Mouse (Mus musculus) brain, embryonic 18.5 days (tissue): ENCODE data around the gene Tspan4.

ENCODE experiments used
- DNase-seq: peaks from one replicate; pipeline ENCODE4 v3.0.0-alpha.2; 2012; ENCODE audit warnings: low read depth, low spot score

Tspan4 gene

DNA sequence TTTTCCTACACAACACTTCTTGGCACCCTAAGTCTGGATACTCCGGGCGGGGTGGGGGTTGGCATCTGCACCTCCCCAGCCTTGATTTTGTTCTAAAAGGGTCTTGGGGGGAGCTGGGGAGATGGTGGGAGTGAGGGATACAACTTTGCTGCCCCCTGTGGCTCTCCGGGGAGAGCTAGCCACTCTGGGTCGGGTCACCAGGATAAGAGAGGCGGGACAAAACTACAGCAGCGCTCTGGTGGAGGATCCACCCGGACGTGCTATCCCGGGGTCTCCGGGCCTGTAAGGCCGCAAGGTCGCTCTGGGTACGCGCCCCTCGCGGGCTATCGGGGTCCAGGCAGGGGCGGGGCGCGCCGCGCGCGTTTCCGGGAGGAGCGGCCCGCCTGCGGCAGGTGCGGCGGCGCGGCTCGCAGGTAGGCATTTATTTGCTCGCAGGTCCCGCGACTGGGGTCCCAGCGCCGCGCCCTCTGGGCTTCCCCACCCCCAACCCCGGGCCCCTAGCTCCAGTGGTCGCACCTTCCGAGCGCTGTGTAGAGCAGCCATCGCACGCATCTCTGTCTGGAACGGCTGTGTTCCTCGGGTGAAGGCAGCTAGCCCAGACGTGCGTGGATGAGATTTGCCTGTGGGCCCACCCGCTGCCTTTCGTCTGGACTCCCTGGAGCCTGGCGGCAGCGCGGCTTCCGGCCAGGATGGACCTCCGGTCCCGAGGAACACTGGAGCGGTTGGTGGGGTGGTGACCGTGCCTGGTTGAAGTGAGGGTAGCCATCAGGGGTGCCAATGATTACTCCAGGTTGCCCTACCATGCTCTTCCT, 13.3 kb upstream of the Tspan4 start:
- DNase-seq: no peak

- DNase-seq: no peak
These were observed 12.7 kb upstream of the Tspan4 start for GRCm38 (mm10) chr7:141462333-141462821.

- no peak for DNase-seq
These were observed 11.0 kb upstream of the Tspan4 start for GRCm38 (mm10) chr7:141463824-141464602.

DNA sequence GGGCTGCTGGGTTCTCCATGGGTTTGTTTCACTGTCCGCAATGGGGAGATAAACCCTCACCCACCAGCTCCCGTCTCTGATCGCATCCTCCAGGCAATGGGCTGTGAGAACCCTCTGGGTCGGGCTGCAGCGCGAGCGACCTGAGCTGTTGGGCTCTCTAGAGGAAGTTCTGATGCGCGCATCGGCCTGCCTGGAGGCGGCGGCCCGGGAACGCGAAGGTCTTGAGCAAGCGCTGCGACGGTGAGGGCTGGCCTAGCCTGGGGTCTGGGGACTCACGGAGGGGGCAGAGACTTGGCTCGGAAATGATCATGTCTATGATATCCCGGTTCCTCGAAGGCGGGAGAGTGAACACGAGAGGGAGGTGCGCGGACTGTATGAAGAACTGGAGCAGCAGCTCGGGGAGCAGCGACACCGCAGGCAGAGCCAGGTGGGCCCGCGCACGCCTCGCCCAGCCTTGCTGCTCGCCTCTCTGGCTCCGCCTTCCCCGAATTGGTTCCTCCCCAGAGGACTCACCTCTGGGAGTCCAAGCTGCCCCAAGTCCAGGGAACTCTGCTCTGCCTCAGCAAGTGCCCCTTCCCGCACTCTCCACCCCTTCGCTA, 10.3 kb upstream of the Tspan4 start:
- DNase-seq: no peak

DNA sequence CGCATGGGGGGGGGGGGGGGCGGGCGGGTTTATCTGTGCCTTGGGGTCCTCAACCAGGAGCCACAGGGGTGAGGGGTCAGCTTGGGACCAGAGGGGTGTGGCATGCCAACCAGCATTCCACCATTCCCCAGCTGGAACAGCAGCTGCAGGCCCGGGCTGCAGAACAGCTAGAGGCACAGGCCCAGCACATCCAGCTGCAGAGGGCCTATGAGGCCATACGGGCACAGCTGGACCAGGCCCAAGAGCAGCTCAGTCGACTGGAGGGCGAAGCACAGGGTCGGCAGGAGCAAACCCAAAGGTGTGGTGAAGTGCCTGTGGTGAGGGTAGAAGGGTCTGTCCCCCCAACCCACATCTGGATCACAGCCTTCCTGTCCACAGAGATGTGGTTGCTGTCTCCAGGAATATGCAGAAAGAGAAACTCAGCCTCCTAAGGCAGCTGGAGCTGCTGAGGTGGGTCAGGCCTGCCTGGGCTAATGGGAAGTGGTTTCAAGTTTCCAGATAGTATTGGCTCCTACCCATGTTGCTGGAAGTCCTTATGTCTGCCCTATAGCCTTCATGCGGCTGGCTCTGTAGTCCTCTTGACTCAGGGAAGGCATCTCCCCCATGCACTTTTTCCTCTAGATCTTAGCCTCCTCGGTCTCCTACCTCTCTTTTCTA, 9.5 kb upstream of the Tspan4 start:
- no peak for DNase-seq

GRCm38 (mm10) chr7:141466045-141466394, 9.0 kb upstream of the Tspan4 start:
- no peak for DNase-seq

GRCm38 (mm10) chr7:141466607-141467148, 8.4 kb upstream of the Tspan4 start:
- DNase-seq: no peak

GRCm38 (mm10) chr7:141467230-141468030, 7.6 kb upstream of the Tspan4 start, which contains the start of gene Cd151:
TSS of gene Cd151 (plus strand) at chr7:141467392.
- no peak for DNase-seq

- no peak for DNase-seq
These were observed 6.9 kb upstream of the Tspan4 start for GRCm38 (mm10) chr7:141468164-141468521.

DNA sequence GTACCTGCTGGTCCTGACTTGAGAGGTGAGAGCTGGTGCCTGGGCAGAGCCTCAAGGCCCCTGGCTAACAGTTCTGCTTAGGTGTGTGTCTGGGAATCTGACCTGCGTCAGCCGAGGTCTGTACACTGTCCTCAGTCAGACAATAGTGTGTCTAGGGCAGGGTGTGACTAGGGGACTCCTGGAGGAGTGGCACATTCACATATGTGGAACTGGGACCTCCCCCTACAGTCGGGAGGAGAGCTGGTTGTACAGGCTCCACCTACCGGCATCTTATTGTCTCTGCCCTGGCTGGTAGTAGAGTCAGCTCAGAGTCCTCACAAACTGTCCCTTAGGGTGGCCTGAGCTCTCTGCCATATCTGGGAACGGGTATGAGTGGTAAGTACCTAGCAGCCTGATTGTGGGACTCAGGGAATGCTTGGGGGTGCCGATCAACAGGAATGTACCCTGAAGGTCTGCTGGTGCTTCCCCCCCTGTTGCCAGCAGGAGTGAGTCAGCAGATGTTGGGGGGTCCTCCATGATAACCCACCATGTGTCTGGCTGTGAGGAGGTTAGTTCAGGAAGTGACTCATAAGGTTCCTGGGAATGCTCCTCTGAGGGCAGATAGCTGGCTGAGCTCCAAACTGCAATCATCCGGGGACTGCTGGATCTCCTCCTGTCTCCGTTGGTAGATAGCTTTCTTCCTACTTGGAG, 6.4 kb upstream of the Tspan4 start:
- DNase-seq: no peak

GRCm38 (mm10) chr7:141469352-141469751, 5.7 kb upstream of the Tspan4 start:
- DNase-seq: no peak

- DNase-seq: no peak
These were observed 5.0 kb upstream of the Tspan4 start for GRCm38 (mm10) chr7:141469901-141470636.

- DNase-seq: no peak
These were observed 4.4 kb upstream of the Tspan4 start for GRCm38 (mm10) chr7:141470637-141470944.

DNA sequence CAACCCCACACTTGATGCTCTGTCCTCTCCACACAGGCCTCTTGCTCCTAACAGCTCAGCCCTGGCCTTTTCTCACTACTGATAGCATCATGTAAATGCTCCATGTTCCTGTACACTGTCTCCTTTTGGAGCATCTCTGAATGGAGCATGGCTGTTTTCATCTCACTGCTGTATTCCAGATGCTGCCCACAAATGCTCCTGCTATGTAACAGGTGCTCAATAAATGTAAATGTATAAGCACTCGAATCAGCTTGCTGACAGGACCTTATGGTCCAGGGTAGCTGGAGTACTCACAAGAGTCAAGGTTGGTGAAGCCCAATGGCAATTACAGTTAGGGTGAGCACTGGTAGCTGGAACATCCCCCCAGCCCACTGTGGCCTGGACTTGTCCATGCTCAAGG, 3.8 kb upstream of the Tspan4 start:
- no peak for DNase-seq

GRCm38 (mm10) chr7:141472226-141472625, 2.8 kb upstream of the Tspan4 start:
- DNase-seq: no peak

GRCm38 (mm10) chr7:141472763-141473162, 2.3 kb upstream of the Tspan4 start:
- no peak for DNase-seq

DNA sequence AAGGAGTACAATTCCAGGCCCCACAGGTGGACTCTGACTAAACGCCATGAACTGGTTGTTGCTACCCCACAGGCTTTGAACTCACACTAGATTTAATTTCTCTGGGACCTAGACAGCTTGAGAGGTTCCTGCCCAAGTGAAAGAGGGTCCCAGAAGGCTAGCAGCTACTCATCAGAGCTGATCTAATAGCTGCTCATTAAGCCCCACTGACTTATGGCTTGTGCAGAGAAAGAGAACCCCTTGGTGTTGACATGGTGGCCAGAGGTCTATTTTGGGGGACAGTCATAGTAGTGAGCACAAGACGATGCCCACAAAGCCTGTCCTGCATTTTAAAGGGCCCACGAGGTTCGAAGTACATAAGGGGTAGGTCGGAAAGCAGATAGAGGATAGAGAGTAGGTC, 880 bp upstream of the Tspan4 start:
- no peak for DNase-seq

- no peak for DNase-seq
These were observed 742 bp downstream of the Tspan4 start for GRCm38 (mm10) chr7:141475805-141476158.

DNA sequence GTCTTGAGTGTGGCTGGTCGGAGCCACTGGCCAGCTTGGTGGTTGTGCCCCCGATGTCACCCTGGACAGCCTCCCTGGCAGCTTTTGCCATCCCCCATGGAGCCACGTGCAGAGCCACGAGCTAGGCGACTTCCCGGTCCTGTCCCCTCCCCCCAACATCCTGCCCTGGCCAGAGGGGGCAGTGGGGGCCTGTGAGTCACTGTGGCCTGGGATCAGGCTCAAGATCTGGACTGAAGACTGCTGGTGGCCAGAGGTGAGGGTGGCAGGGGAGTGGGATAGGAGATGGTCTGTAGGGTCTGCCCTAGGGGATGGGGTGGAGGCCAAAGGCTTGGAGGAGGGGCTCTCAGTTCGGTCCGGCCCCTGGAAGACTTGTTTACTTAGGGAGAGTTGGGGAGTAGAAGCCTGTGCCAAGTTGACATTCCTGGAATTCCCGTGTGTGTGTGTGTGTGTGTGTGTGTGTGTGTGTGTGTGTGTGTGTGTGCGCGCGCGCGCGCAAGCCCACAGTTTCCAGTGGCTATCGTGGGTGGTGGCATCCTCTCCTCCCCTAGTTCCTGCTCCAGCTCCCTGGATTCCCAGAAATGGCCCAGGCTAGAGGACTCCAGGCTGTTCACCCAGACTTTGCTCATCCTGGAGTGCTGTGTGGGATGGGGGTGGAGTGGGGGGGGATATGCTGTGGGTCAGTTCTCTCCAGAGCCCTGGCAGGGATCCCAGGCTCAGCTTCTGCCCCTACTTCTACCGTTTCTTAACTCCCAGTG, 1.4 kb downstream of the Tspan4 start:
- no peak for DNase-seq
